Mouse (Mus musculus) ES-Bruce4 (cell line): Measurements from ENCODE around the gene Ccng2. TPM values are rescaled to one million over a fixed set of nuclear protein-coding genes. Genes with fewer than 3 reads are reported as not detected.

ENCODE experiments used
- H3K27ac ChIP-seq: 2 replicates; pipeline ENCODE4 v1.5.1; 2012; ENCODE audit warnings: low read length, inconsistent platforms; ENCODE audit not compliant: insufficient read depth
- H3K27me3 ChIP-seq: 2 replicates; pipeline ENCODE4 v1.6.1; 2012; ENCODE audit warnings: mild to moderate bottlenecking, low read length, inconsistent platforms; ENCODE audit not compliant: control insufficient read depth, poor library complexity, insufficient read depth, severe bottlenecking
- H3K36me3 ChIP-seq: 2 replicates; pipeline ENCODE4 v1.6.1; 2012; ENCODE audit warnings: inconsistent platforms, mild to moderate bottlenecking, low read length, moderate library complexity; ENCODE audit not compliant: control insufficient read depth, poor library complexity, insufficient read depth, severe bottlenecking
- H3K4me1 ChIP-seq: one replicate; pipeline ENCODE4 v1.8.1; 2011; ENCODE audit warnings: low read length; ENCODE audit not compliant: control insufficient read depth, insufficient read depth
- H3K4me3 ChIP-seq: 2 replicates; pipeline ENCODE4 v1.5.1; 2011; ENCODE audit warnings: low read depth, mild to moderate bottlenecking, low read length
- H3K9ac ChIP-seq: 2 replicates; pipeline ENCODE4 v1.6.1; 2012; ENCODE audit warnings: low read depth, mild to moderate bottlenecking, inconsistent platforms; ENCODE audit not compliant: poor library complexity, severe bottlenecking
- H3K9me3 ChIP-seq: replicated peaks from 2 replicates; pipeline ENCODE4 v1.6.1; 2012; ENCODE audit warnings: mild to moderate bottlenecking, low read length, inconsistent platforms; ENCODE audit not compliant: control insufficient read depth, poor library complexity, insufficient read depth, severe bottlenecking
- CTCF ChIP-seq: IDR thresholded peaks from one replicate; pipeline ENCODE4 v1.8.1; 2011; ENCODE audit warnings: low read depth, low read length
- EP300 ChIP-seq: IDR thresholded peaks from 2 replicates; pipeline ENCODE4 v1.6.1; 2011; ENCODE audit warnings: low read depth, low read length; ENCODE audit not compliant: insufficient read depth
- POLR2A ChIP-seq: IDR thresholded peaks from one replicate; pipeline ENCODE4 v1.8.1; 2011; ENCODE audit warnings: low read length; ENCODE audit not compliant: insufficient read depth
- polyA plus RNA-seq: library from polyadenylated mRNA; stranded (reverse); fragments of >200 nt; gene quantifications from 2 replicates; pipeline ENCODE4 v1.2.4, GENCODE M21; 2011; ENCODE audit warnings: low read depth; ENCODE audit not compliant: missing spikeins, insufficient read depth, insufficient read length

The Ccng2 gene
- polyA plus RNA-seq, 1 experiment: 24.7 TPM

DNA sequence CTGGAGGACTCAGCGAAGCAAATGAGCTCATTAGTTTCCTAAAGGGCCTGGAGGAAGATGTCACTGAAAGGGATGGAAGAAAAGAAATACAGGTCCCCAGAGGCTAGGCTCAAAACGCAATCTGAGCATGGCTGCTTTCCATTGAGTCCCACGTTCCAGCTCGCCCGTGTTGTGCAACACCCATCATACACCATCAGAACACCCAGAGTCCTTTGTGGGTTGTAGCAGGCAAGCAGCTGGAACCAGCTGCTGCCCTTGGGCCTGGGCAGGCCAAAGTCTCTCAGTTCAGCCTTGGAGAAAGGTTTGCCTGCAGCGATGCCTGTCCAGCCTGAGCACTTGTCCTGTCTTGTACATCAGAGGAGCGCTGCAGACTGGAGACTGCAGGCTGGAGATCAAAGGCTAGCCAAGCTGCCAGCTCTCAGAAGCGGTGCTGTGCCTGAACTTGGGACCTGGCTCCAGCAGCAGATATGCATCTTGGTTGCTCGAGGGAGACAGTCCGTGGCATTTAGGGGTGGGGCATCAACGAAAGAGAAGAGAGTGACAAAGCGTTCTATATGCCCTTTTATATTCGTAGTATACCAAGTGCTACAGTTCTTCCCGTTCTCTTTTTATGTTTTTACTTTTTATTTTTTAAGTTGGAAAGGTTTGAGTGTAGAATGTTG, 15.5 kb downstream of the Ccng2 start:
- Histone ChIP-seq H3K36me3 (no peaks in the 10 kb centered on the region), H3K9me3 (no peaks in the 10 kb centered on the region), H3K9ac (no peak overlapping the region), H3K4me1 (no peaks in the 10 kb centered on the region), H3K27me3 (no peaks in the 10 kb centered on the region), H3K27ac (no peak overlapping the region), H3K4me3 (no peak overlapping the region)
- TF ChIP-seq EP300: no peak
- TF ChIP-seq CTCF: no peak
- no peak for TF ChIP-seq POLR2A

DNA sequence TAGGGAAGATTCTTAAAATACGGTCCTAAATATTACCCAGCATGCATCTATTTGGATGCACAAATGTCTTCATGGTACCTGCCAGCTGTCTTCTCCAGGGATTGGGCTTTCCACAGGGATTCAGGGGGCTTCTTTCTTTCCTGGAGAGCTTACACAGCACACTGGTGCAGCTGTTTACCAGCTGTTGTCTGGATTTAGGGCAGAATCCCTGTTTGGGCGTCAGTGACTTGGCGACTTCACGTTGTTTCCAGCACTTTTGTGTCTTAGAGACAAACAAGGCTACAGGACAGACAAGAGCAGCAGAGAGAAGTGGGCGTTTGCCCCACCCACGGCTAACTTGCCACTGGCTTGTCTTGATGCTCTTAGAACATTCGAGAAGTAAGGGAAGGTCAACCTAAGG, 16.1 kb downstream of the Ccng2 start:
- H3K4me3 ChIP-seq: no peak overlapping the region
- no peak overlapping the region for H3K9ac ChIP-seq
- no peaks in the 10 kb centered on the region for H3K36me3 ChIP-seq
- no peak overlapping the region for H3K27ac ChIP-seq
- no peaks in the 10 kb centered on the region for H3K4me1 ChIP-seq
- TF ChIP-seq POLR2A: no peak
- TF ChIP-seq EP300: no peak
- TF ChIP-seq CTCF: no peak
- H3K27me3 ChIP-seq: no peaks in the 10 kb centered on the region
- no peaks in the 10 kb centered on the region for H3K9me3 ChIP-seq

DNA sequence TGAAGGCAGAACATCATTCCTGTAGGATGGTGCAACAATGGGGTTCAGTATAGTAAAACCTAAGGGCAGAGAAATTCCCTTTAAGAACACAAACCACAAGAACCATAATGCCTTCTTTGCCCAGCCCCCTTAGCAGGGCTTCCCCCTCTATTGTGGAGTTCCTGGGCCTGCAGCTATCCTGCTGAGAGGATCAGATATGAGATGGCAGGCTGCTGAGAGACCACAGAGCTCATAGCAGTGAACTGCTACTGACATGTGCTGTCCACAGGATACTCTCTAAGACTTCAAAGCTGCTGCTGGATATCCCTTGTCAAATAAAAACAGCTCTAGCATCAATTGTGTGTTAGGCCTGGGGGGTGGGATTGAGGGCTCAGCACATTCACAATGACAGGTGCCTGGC, 21.5 kb downstream of the Ccng2 start:
- Histone ChIP-seq H3K9me3 (no peaks in the 10 kb centered on the region), H3K27me3 (no peaks in the 10 kb centered on the region), H3K27ac (no peak overlapping the region), H3K4me1 (no peaks in the 10 kb centered on the region), H3K4me3 (no peak overlapping the region), H3K9ac (no peak overlapping the region), H3K36me3 (no peaks in the 10 kb centered on the region)
- TF ChIP-seq EP300: no peak

DNA sequence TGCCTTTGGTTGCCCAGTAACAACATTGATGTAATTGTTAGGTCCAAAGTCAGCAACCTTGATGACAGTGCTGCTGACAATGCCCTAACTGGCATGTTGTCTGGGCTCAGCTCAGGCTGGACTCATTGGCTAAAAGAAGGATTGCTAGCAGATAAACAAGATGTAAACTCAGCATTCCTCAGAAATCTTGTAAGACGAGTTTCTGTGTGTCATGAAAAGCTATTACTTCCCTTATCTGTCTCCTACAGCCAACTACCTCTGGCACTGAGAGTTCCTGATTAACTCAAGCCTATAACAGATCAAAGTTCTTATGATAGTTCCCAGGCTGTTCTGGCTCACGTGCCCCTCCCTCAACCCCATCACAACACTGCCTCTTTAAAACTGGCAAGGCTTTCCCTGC, 23.2 kb downstream of the Ccng2 start:
- Histone ChIP-seq H3K27ac (no peak overlapping the region), H3K9ac (no peak overlapping the region), H3K36me3 (no peaks in the 10 kb centered on the region), H3K9me3 (no peaks in the 10 kb centered on the region), H3K4me1 (no peaks in the 10 kb centered on the region), H3K27me3 (no peaks in the 10 kb centered on the region), H3K4me3 (no peak overlapping the region)
- no peak for TF ChIP-seq CTCF

DNA sequence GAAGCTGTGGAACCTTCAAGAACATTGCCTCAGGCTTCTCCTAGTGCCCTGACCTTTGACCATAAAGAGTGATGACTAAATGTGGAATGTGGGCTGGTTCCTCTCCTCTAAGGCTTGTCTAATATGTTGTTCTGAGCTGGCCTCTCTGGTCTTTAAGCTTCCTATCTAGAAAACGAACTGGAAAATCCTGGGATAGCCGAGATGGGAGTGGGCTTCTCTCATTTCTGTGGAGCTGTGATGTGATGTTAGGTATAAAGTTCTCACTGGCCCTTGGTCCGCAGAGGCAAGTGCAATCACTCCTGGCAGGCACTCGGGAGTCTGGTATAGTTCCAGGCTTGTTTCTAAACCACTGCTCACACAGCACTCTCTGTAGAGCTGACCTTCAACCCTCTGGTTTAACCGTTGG, 29.3 kb downstream of the Ccng2 start:
- no peak overlapping the region for H3K27ac ChIP-seq
- no peaks in the 10 kb centered on the region for H3K36me3 ChIP-seq
- no peaks in the 10 kb centered on the region for H3K27me3 ChIP-seq
- H3K4me1 ChIP-seq: no peaks in the 10 kb centered on the region
- no peak overlapping the region for H3K9ac ChIP-seq
- no peak for TF ChIP-seq CTCF
- no peak for TF ChIP-seq POLR2A
- no peak for TF ChIP-seq EP300
- H3K9me3 ChIP-seq: no peaks in the 10 kb centered on the region; the same call in 1 of the 2 replicates
- no peak overlapping the region for H3K4me3 ChIP-seq

DNA sequence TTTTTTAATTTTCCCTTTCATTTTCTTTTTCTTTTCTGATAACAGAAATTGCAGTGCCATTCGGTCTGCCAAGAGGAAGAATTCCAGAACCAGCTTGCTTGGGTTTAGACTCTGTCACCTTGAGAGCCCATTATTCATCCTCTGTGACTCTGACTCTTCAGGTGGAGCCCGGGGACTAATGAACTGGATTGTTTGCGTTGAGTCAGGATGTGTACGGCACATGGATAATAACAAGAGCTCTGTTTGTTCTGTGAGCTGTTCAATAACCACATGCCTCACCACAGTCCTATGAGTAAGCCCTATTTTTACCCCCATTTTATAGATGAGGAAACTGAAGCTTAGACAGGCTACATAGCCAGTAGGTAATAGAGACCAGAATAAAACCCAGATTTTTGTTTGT, 29.7 kb downstream of the Ccng2 start:
- Histone ChIP-seq H3K4me3 (no peak overlapping the region), H3K27me3 (no peaks in the 10 kb centered on the region), H3K36me3 (no peaks in the 10 kb centered on the region), H3K27ac (no peak overlapping the region), H3K9ac (no peak overlapping the region), H3K4me1 (no peaks in the 10 kb centered on the region), H3K9me3 (no peaks in the 10 kb centered on the region; the same call in 1 of the 2 replicates)
- TF ChIP-seq POLR2A (no peak), CTCF (no peak), EP300 (no peak)

DNA sequence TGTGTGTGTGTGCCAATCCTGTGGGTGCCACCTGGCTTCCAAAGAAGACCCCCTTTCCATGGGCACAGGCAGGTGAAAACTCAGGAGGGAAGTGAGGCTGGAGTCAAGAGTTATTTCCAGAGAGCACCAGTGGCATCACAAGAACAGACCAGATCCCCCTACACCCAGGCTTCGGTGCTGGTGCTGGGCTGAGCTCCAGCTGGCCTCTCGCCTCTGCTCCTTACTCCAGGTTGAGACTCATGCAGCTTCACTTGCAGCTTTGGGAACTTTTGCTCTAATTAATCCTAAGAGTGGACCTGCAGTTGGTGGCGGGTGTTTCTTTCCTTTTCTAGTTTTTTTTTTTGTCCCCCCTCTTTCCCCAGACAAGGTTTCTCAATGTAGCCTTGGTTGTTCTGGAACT, 30.3 kb downstream of the Ccng2 start:
- no peak overlapping the region for H3K4me3 ChIP-seq
- no peaks in the 10 kb centered on the region for H3K27me3 ChIP-seq
- no peak overlapping the region for H3K27ac ChIP-seq
- H3K4me1 ChIP-seq: no peaks in the 10 kb centered on the region
- no peaks in the 10 kb centered on the region for H3K36me3 ChIP-seq
- H3K9ac ChIP-seq: no peak overlapping the region
- TF ChIP-seq CTCF (no peak), POLR2A (no peak), EP300 (no peak)
- H3K9me3 ChIP-seq: no peaks in the 10 kb centered on the region; the same call in 1 of the 2 replicates
